In genomic region chr6:5756509-5757130, GRCm38 (mm10) we compare ENCODE assay signal across 16 mouse cellular contexts. TPM values are rescaled to one million over a fixed set of nuclear protein-coding genes. Genes with fewer than 3 reads are reported as not detected.
DNase-seq lines count a peak whose midpoint lies in the region; ATAC-seq lines count a peak whose summit lies in the region.
"Had no signal": no experiment of that assay in that cellular context is flagged by ENCODE, and none has a peak within 500 bp of the region (broad histone marks: within the 10 kb centered on the region; RNA-seq: fewer than 3 reads in every experiment).

No protein-coding gene starts in this region.

- H3K27ac ChIP-seq in embryonic facial prominence, embryonic 14.5 days (replicated peaks; ENCODE audit: low read depth, low read length), result no peak overlapping the region
- no peak overlapping the region for H3K27ac ChIP-seq in embryonic facial prominence, embryonic 10.5 days (replicated peaks)
- no peak overlapping the region for H3K27ac ChIP-seq in midbrain, embryonic 11.5 days (ENCODE audit: low read depth, low read length)
- H3K27ac ChIP-seq in midbrain, embryonic 16.5 days (ENCODE audit: low read length), result no peak overlapping the region
- H3K27ac ChIP-seq in hindbrain, embryonic 11.5 days (ENCODE audit: low read depth, low read length), result no peak overlapping the region
- no peak overlapping the region for H3K27ac ChIP-seq in midbrain, embryonic 14.5 days (replicated peaks; ENCODE audit: low read depth, low read length)
- H3K27ac ChIP-seq: liver, embryonic 13.5 days had no signal

- no peak overlapping the region for H3K4me3 ChIP-seq in embryonic facial prominence, embryonic 14.5 days (ENCODE audit: low read depth, low read length)
- no peak overlapping the region for H3K4me3 ChIP-seq in embryonic facial prominence, embryonic 10.5 days
- no peak overlapping the region for H3K4me3 ChIP-seq in midbrain, embryonic 11.5 days (ENCODE audit: low read depth, low read length)
- no peak overlapping the region for H3K4me3 ChIP-seq in midbrain, embryonic 16.5 days (ENCODE audit: low read depth, low read length)
- H3K4me3 ChIP-seq in hindbrain, embryonic 11.5 days (ENCODE audit: low read depth, low read length), result no peak overlapping the region
- H3K4me3 ChIP-seq in midbrain, embryonic 14.5 days (replicated peaks; ENCODE audit: low read depth, low read length), result no peak overlapping the region
- H3K4me3 ChIP-seq: liver, embryonic 13.5 days had no signal

- H3K4me2 ChIP-seq in embryonic facial prominence, embryonic 14.5 days (ENCODE audit: low read depth, low read length), result no peak overlapping the region
- no peak overlapping the region for H3K4me2 ChIP-seq in midbrain, embryonic 11.5 days
- no peak overlapping the region for H3K4me2 ChIP-seq in midbrain, embryonic 16.5 days (ENCODE audit: low read length)
- no peak overlapping the region for H3K4me2 ChIP-seq in hindbrain, embryonic 11.5 days (replicated peaks; ENCODE audit: low read depth, low read length)
- H3K4me2 ChIP-seq in midbrain, embryonic 14.5 days (ENCODE audit: low read length), result no peak overlapping the region
- H3K4me2 ChIP-seq: liver, embryonic 13.5 days had no signal

- H3K27me3 ChIP-seq in embryonic facial prominence, embryonic 14.5 days (replicated peaks; ENCODE audit: control insufficient read depth, insufficient read depth, low read length), result no peaks in the 10 kb centered on the region
- H3K27me3 ChIP-seq in embryonic facial prominence, embryonic 10.5 days (replicated peaks; ENCODE audit: low read depth, poor library complexity, severe bottlenecking), result no peaks in the 10 kb centered on the region
- H3K27me3 ChIP-seq in midbrain, embryonic 11.5 days (ENCODE audit: control insufficient read depth, insufficient read depth, low read length), result no peaks in the 10 kb centered on the region
- H3K27me3 ChIP-seq in midbrain, embryonic 16.5 days (ENCODE audit: control insufficient read depth, insufficient read depth, low read depth, low read length), result no peaks in the 10 kb centered on the region
- no peaks in the 10 kb centered on the region for H3K27me3 ChIP-seq in hindbrain, embryonic 11.5 days (ENCODE audit: control insufficient read depth, insufficient read depth, low read length)
- H3K27me3 ChIP-seq in midbrain, embryonic 14.5 days (ENCODE audit: control insufficient read depth, insufficient read depth, low read length), result no peaks in the 10 kb centered on the region
- H3K27me3 ChIP-seq: liver, embryonic 13.5 days had no signal

- peaks cover 3% of the 10 kb centered on the region; the same call in 1 of the 2 replicates for H3K4me1 ChIP-seq in embryonic facial prominence, embryonic 14.5 days (ENCODE audit: control insufficient read depth, insufficient read depth, low read length)
- no peaks in the 10 kb centered on the region; the same call in 1 of the 2 replicates for H3K4me1 ChIP-seq in embryonic facial prominence, embryonic 10.5 days
- peaks cover 9% of the 10 kb centered on the region for H3K4me1 ChIP-seq in midbrain, embryonic 11.5 days (ENCODE audit: control insufficient read depth, insufficient read depth, low read length)
- H3K4me1 ChIP-seq in midbrain, embryonic 16.5 days (ENCODE audit: control insufficient read depth, insufficient read depth, low read length), result no peaks in the 10 kb centered on the region
- no peaks in the 10 kb centered on the region for H3K4me1 ChIP-seq in hindbrain, embryonic 11.5 days (replicated peaks; ENCODE audit: control insufficient read depth, insufficient read depth, low read length)
- H3K4me1 ChIP-seq in midbrain, embryonic 14.5 days (ENCODE audit: control insufficient read depth, insufficient read depth, low read length), result 0 out of 2 replicates have a peak, but pooled peaks cover 8% of the 10 kb centered on the region
- H3K4me1 ChIP-seq: liver, embryonic 13.5 days had no signal

- WGBS in embryonic facial prominence, embryonic 14.5 days, result 54% methylated on average over 5 of the region's 5 CpGs
- WGBS in embryonic facial prominence, embryonic 10.5 days, result 63% methylated on average over 5 of the region's 5 CpGs
- 37% methylated on average over 5 of the region's 5 CpGs for WGBS in midbrain, embryonic 11.5 days
- WGBS in midbrain, embryonic 16.5 days, result 30% methylated on average over 5 of the region's 5 CpGs
- 31% methylated on average over 5 of the region's 5 CpGs for WGBS in hindbrain, embryonic 11.5 days
- 29% methylated on average over 5 of the region's 5 CpGs for WGBS in midbrain, embryonic 14.5 days

- DNase-seq in embryonic facial prominence, embryonic 14.5 days (ENCODE audit: low spot score), result peak; percentile 61
- DNase-seq in embryonic facial prominence, embryonic 10.5 days (ENCODE audit: low spot score), result no peak
- peak; percentile 85 for DNase-seq in midbrain, embryonic 11.5 days (ENCODE audit: low spot score, missing footprints)
- peak; percentile 65 for DNase-seq in hindbrain, embryonic 11.5 days (ENCODE audit: low spot score)
- peak; percentile 46 for DNase-seq in midbrain, embryonic 14.5 days
- DNase-seq in urinary bladder, adult 18-20 months (ENCODE audit: low spot score in 2 of 2), result no peak
- DNase-seq: cerebellum, adult 11 months; cerebellum, postnatal 36 days; kidney, adult 9 months; layer of hippocampus, postnatal 36 days; left cerebral cortex, postnatal 4 days; liver, embryonic 13.5 days; lung, postnatal 14 days; thymus, postnatal 36 days had no signal

- H3K9ac ChIP-seq in embryonic facial prominence, embryonic 14.5 days (ENCODE audit: low read depth, low read length), result no peak overlapping the region
- H3K9ac ChIP-seq in midbrain, embryonic 11.5 days (ENCODE audit: low read length), result no peak overlapping the region
- H3K9ac ChIP-seq in midbrain, embryonic 16.5 days (ENCODE audit: low read depth, low read length), result no peak overlapping the region
- H3K9ac ChIP-seq in hindbrain, embryonic 11.5 days (ENCODE audit: low read depth, low read length), result no peak overlapping the region
- H3K9ac ChIP-seq in midbrain, embryonic 14.5 days (replicated peaks; ENCODE audit: low read length), result no peak overlapping the region
- H3K9ac ChIP-seq: liver, embryonic 13.5 days had no signal

- ATAC-seq in embryonic facial prominence, embryonic 14.5 days (ENCODE audit: low read depth), result no peak; the same call in 1 of the 2 replicates
- peak; percentile 91 for ATAC-seq in midbrain, embryonic 11.5 days (ENCODE audit: low FRiP score)
- no peak for ATAC-seq in midbrain, embryonic 16.5 days
- ATAC-seq in hindbrain, embryonic 11.5 days (ENCODE audit: low FRiP score), result peak; percentile 94
- ATAC-seq in midbrain, embryonic 14.5 days (ENCODE audit: low FRiP score, low TSS enrichment), result peak; percentile 67; the same call in 1 of the 2 replicates
- ATAC-seq in activated CD4-positive, CD25-positive, alpha-beta regulatory T cell, adult 4 months, result no peak

- no peaks in the 10 kb centered on the region for H3K36me3 ChIP-seq in embryonic facial prominence, embryonic 14.5 days (ENCODE audit: control insufficient read depth, insufficient read depth, low read length)
- no peaks in the 10 kb centered on the region for H3K36me3 ChIP-seq in embryonic facial prominence, embryonic 10.5 days (replicated peaks)
- no peaks in the 10 kb centered on the region for H3K36me3 ChIP-seq in midbrain, embryonic 11.5 days (ENCODE audit: control insufficient read depth, insufficient read depth, low read length)
- no peaks in the 10 kb centered on the region for H3K36me3 ChIP-seq in midbrain, embryonic 16.5 days (ENCODE audit: control insufficient read depth, insufficient read depth, low read length)
- no peaks in the 10 kb centered on the region for H3K36me3 ChIP-seq in hindbrain, embryonic 11.5 days (ENCODE audit: control insufficient read depth, insufficient read depth, low read length)
- H3K36me3 ChIP-seq in midbrain, embryonic 14.5 days (ENCODE audit: control insufficient read depth, insufficient read depth, low read length), result no peaks in the 10 kb centered on the region
- H3K36me3 ChIP-seq: liver, embryonic 13.5 days had no signal

- H3K9me3 ChIP-seq in embryonic facial prominence, embryonic 14.5 days (ENCODE audit: control insufficient read depth, low read length), result no peaks in the 10 kb centered on the region
- no peaks in the 10 kb centered on the region for H3K9me3 ChIP-seq in embryonic facial prominence, embryonic 10.5 days
- no peaks in the 10 kb centered on the region for H3K9me3 ChIP-seq in midbrain, embryonic 11.5 days (ENCODE audit: control insufficient read depth, low read length)
- no peaks in the 10 kb centered on the region for H3K9me3 ChIP-seq in midbrain, embryonic 16.5 days (replicated peaks; ENCODE audit: control insufficient read depth, low read length, poor library complexity, severe bottlenecking)
- H3K9me3 ChIP-seq in hindbrain, embryonic 11.5 days (ENCODE audit: control insufficient read depth, low read length), result no peaks in the 10 kb centered on the region
- H3K9me3 ChIP-seq in midbrain, embryonic 14.5 days (ENCODE audit: control insufficient read depth, low read length), result no peaks in the 10 kb centered on the region
- H3K9me3 ChIP-seq: liver, embryonic 13.5 days had no signal

RNA-seq across cellular contexts. Expression of gene Dync1i1, which starts 31.2 kb away (rescaled TPM):
- polyA plus RNA-seq in embryonic facial prominence, embryonic 14.5 days (2014; fragmentation: Nextera tagmentation; extraction: Ambion mirVana), result 14.3 and 15.5 TPM in 2 replicates
- polyA plus RNA-seq in embryonic facial prominence, embryonic 10.5 days (2016; fragmentation: Nextera tagmentation; extraction: Ambion mirVana), result 3.5 and 4.0 TPM in 2 replicates
- polyA plus RNA-seq in midbrain, embryonic 11.5 days (2014; fragmentation: Nextera tagmentation; extraction: Ambion mirVana), result 1.0 and 1.6 TPM in 2 replicates
- 27.1 and 43.1 TPM in 2 replicates for polyA plus RNA-seq in midbrain, embryonic 16.5 days (2015; fragmentation: Nextera tagmentation; extraction: Ambion mirVana)
- polyA plus RNA-seq in hindbrain, embryonic 11.5 days (2014; fragmentation: Nextera tagmentation; extraction: Ambion mirVana), result 4.0 and 4.7 TPM in 2 replicates
- 10.3 and 13.2 TPM in 2 replicates for polyA plus RNA-seq in midbrain, embryonic 14.5 days (2014; fragmentation: Nextera tagmentation; extraction: Ambion mirVana)
- polyA plus RNA-seq in activated CD4-positive, CD25-positive, alpha-beta regulatory T cell, adult 4 months (2017; shearing (Covaris generic)), result not detected

Comparison
In these comparisons a context has a peak if more than half of its experiments do, and no peak if none do; other contexts are left out.
1. ATAC-seq: peak in midbrain, embryonic 11.5 days (single experiment), hindbrain, embryonic 11.5 days (single experiment) and midbrain, embryonic 14.5 days (single experiment); none in embryonic facial prominence, embryonic 14.5 days (single experiment), midbrain, embryonic 16.5 days (single experiment) and activated CD4-positive, CD25-positive, alpha-beta regulatory T cell, adult 4 months (single experiment).
2. DNase-seq: peak in embryonic facial prominence, embryonic 14.5 days (single experiment), midbrain, embryonic 11.5 days (single experiment), hindbrain, embryonic 11.5 days (single experiment) and midbrain, embryonic 14.5 days (single experiment); none in embryonic facial prominence, embryonic 10.5 days (single experiment) and urinary bladder, adult 18-20 months (0 of 2).